Mouse (Mus musculus) CD4-positive, CD25-positive, alpha-beta regulatory T cell, adult 4 months (primary cell): ENCODE data around the gene Ncam2. TPM values are rescaled to one million over a fixed set of nuclear protein-coding genes. Genes with fewer than 3 reads are reported as not detected.
"Not testable (repeated sequence)": the region's sequence is repeated elsewhere in the genome, so short reads cannot be mapped to it uniquely, and the experiment has no call there.

Source experiments
- ATAC-seq: one replicate; pipeline ENCODE4 v1.8.0; 2017
- polyA plus RNA-seq, 2 experiments: library from polyadenylated mRNA; unstranded; fragments of 100-300 nt; shearing (Covaris generic); gene quantifications; one replicate each; pipeline ENCODE4 v1.2.1; 2017

Gene Ncam2
- polyA plus RNA-seq, 2 experiments from 2014 or later = 0.13 TPM; not detected in 1

DNA sequence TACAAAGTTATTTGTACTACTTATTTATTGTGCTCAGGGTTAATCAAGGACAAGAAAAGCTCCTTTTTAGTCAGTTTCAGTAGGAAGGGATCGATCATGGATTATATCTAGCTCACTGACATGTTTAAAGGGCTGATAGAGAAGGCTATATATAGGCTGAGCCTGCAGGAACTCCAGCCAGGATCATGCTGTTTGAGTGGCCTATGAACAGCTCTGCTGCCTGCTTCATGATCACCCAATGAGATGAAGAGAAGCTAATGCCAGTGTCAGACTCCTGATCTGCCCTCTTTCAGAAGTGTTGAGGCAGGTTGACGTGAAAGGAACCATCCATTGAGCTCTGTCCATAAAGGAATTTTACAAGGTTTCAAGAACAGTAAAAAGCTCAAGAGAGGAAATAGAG lies 103.3 kb downstream of the Ncam2 start:
- no peak for ATAC-seq

DNA sequence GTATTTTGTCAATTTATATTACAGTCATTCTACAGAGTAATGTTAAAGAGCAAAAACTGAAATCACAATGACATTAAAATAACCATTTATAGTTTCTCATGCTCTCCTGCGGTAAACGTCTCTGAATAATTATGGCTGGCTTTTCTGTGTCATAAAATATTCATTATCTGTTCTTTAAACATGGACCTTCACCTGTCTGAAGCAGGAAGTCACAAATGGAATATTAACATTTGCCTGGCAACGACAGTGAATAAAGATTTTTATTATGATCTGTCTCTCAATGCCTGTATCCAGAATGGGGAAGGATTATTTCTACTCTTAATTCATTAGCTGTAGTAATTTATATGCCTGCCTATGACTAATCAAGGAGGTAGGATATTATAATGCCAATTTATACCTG lies 108.7 kb downstream of the Ncam2 start:
- ATAC-seq = no peak

DNA sequence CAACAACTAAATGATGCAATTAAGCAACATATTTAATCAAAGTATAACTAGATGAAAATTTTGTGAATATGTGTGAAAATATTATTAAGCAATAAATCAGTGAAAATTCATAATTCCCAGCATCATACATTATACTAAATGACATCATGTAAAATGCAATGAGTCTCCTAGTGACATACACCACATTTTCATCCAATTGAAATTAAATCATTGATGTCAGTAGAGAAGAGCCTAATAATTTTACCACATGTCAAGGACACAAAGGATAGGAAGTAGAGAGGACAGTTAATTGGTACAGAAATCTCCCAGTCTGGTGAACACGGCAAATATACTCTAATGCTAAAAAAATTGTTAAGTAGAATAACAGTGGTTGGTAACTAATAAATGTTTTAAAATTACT lies 118.5 kb downstream of the Ncam2 start:
- ATAC-seq = no peak

DNA sequence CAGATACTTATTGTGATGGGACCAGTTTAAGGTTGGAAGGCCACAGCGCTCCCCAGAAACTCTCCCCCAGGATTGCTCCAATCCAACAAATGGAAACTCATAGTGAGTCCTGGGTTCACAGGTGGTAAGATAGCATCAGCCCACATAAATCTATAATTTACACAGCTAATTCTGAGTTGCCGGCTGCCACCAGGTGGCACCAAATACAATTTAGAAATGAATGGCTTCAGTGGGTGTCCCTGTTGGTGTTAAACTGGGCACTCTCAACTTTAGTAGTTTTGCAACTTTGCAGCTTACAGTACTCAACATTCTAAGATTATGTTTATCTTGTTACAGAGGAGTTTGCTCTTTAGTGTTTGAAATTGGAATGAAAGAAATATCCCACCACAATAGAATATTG lies 130.0 kb downstream of the Ncam2 start:
- no peak for ATAC-seq

DNA sequence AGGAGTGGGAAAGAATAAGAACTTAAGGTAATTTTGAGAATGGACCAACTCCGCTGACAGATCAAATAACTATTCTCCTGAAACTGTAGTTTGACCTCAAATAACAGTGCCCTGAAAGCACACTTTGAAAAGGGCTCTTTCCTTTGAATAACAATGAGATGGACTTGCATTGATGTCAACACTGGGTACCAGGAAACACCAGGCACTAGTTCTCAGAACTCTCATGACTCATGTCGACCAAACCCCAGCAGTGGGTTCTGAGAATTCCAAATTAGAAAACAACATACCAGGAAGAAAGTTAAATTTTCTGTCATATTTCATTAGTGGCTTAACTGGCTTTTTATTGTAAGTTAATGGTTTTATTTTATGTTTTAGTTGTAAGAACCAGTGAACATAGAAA lies 165.4 kb downstream of the Ncam2 start:
- no peak for ATAC-seq

DNA sequence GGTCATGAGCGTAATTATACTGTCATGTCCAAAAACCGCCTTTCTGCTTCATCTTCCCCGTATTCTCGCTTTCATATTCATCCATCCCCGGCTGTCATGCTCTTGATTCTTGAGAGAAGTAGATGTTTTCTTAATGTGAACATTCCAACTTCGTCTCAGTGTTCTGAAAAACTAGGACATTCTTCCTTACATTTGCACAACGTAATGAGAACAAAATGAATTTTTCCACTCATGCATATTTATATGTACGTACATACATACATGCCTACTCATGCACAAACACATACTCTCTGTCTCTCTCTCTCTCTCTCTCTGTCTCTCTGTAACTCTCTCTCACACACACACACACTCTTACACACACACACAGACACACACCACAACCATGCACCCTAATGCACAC lies 173.7 kb downstream of the Ncam2 start:
- ATAC-seq = no peak

DNA sequence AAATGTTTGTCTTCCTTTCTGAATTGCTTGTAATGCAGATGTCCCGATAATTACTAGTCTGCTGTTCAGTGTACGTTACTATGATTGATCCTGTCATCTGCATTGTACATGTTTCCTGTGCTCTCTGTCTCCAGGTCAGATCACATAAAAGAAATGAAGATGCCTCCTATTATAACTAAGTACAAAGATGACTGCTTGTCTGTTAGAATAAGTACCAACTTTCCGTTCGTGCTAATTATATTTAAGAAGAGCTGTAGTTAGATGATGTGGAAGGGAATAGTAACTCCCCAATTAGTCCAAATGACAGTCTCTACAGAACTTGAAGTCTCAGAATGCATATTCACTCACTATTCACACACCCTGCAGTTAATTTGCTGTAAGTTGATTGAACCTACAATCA lies 179.9 kb downstream of the Ncam2 start:
- ATAC-seq = no peak

DNA sequence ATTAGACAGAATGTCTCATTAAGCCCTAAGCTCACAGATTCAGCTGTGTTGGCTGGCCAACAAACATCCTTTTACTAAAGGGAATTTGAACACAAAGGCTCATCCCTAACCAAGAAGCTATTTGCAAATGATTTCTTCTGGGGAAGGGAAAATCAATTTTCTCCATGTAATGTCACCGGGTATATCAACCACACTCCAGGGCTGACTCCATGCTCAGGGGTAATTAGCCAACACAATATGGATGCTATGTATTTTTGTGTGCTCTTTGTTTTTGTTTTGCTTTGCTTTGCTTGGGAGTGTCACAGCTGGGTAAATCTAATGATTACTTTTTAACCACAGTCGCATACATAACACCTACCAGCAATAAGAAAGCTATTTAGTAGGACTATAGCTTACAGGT lies 188.1 kb downstream of the Ncam2 start:
- ATAC-seq = no peak

DNA sequence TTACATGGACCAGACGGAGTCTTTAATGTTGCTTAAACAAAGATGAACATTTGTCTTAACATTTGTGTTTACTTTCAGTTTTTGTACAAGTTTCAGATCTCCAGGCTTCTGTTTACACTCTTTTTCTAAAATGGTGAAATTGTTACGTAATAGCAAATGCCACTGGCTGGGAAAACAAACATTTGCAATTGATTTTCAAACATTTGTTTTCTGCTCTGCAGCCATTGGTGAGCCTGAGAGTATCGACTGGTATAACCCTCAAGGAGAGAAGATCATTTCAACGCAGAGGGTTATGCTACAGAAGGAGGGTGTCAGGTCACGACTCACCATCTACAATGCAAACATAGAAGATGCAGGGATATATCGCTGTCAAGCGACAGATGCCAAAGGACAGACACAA lies 234.1 kb downstream of the Ncam2 start:
- no peak for ATAC-seq

DNA sequence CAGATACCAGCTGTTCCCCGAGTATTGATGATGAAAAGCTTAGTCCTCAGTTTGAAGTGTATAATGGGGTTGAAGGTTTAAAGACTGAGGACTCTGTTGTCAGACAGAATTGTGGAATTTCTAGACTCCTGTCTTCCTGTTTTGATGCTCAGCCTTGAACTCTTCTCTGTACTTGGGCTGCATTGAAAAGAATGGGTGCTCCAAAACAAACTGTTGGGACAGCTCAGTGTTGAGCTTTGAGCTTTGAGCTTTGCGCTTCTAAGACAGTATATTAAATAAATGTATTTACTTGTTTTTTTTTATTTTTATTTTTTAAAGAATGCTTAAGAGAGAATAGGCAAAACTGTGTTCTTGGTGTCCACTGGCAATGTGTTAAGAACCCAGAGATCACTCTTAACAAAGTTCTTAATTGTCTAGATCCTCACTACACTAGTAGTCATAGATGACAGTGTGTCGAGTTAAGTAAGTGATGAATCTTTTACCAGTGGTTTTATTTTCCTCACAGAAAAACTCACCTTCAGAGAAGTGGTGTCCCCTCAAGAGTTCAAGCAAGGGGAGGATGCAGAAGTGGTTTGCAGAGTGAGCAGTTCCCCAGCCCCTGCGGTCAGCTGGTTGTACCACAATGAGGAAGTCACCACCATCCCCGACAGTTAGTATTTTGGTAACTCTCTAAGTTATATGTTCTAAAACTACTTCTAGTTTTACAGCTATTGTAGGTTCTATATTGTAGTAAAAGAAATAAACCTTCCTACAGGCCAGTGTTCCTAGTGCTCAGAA lies 236.8 kb downstream of the Ncam2 start:
- ATAC-seq = no peak

DNA sequence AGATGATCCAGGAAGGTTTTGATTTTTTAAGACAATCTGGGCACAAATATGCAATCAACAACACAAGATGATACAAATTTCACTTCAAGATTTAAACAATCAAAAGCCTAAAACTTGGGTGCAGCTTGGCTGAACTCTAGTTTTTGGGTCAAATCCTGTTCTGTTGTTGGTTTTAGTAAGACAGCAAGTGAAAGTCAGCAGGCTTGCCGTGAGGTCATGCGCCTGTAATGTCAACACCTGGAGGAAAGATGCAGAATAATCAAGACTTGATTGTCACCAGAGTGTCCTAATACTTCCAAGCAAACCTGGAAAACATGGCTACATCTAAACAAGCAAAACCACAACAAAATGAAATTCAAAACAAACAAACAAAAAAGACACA lies 237.4 kb downstream of the Ncam2 start:
- ATAC-seq = no peak

DNA sequence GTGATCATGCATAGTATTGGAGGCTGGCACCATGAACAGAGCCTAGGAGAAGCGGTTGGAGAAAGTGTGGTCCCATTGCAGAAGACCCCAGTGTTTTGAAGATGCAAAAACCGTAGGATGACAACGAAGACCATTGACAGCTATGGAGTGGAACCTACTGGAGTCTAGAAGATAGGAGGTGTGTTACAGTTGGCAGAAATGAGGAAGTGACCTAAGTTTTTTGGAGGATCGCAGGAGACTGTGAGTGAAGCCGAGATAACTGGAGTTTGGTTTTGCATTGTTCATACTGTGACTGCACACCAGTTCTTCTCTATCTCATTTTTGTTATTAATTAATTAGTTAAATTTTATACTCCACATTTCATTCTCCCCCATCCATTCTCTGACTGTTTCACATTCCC lies 250.4 kb downstream of the Ncam2 start:
- no peak for ATAC-seq

DNA sequence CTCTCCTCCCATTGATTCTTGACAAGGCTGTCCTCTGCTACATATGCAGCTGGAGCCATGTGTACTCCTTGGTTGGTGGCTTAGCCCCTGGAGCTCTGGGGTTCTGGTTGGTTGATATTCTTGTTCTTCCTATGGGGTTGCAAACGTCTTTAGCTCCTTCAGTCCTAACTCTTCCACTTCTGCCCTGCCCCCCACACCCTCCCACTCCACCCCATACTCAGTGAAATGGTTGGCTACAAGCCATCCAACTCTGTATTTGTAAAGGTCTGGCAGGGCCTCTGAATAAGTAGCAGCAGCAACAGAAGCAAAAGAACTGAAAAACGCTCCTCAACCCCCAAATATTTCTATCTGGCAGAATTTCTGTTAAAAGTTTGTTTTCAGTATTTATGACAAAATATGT lies 252.5 kb downstream of the Ncam2 start:
- ATAC-seq = no peak

DNA sequence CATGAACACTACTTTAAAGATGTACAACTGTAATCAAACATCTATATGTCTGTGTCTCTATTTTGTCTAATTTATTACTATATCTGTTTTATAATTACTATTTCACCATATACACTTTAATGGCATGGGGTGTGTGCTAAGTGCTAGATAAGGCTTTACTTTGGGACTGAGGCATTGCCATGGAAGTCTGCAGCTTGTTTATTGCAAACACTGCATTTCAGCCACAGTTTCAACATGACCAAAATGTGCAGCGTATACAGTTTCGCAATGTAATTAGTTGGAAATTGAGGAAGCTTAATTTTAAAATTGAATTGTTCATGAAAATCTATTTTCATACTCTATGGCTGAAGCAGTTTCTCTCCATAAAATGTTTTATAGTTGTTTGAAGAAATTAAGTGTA lies 254.0 kb downstream of the Ncam2 start:
- ATAC-seq = no peak

DNA sequence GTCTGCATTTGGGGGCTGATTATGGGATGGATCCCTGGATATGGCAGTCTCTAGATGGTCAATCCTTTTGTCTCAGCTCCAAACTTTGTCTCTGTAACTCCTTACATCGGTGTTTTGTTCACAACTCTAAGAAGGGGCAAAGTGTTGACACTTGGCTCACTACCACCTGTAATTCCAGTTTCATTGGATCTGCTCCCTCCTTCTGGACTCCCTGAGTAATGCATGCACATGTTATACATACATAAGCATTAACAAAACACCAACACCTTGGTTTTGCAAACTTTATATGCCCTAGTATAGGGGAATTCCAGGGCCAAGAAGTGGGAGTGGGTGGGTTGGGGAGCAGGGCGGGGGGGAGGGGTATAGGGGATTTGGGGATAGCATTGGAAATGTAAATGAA lies 262.2 kb downstream of the Ncam2 start:
- ATAC-seq = not testable (repeated sequence)

DNA sequence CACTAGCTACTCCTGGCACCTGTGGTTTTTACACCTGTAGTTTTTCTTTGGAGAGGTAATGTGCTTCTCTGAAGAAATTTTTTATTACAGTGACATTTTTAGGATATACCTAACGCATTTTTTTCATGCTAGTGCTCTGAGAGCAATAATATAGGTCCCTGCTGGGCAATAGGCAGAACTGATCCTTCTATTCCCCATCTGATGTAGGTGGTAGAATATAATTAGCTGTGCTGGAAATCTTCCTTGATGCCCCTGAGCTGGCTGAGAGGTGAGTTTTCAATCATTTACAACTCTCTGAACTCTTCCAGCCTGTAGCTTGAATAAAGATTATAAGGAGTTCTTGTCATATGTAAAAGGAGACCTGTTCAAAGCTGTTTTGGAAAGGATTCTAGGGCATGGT lies 272.4 kb downstream of the Ncam2 start:
- ATAC-seq = no peak

DNA sequence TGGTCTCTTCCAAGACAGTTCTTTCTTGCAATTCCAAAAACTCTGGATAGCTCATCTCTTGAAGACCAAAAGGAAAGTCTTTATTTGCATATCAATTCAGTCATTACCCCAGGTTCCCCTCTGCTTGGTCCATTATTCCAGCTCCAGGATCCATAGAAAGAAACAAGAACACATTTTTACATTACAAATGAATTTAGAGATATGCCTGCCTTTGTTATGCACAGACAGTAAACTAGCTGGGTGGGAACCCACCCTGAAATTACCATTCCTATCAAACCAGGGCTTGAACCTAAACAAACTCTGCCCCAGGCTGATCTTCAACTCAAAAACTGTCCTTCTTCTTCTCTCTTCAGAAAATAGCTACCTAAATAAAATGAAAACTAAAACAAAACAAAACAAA lies 280.6 kb downstream of the Ncam2 start:
- no peak for ATAC-seq

DNA sequence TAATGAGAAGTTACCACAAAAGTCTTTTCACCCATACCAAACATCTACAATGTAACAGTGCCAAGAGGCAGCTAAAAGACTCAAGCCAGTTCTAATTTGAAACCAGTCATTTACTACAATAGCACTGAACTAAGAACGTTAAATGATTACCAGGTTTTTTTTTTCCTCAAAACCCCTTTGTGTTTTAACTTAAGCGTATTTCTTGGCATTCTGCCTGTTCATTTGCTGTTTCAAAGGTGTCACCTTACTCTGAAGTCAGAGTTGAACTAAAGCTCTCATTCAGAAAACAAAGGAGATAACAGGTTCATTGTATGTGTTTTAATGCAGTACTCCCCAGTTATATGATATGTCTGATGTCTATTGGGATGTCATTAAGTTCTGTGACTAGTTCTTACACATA lies 295.6 kb downstream of the Ncam2 start:
- ATAC-seq = no peak

DNA sequence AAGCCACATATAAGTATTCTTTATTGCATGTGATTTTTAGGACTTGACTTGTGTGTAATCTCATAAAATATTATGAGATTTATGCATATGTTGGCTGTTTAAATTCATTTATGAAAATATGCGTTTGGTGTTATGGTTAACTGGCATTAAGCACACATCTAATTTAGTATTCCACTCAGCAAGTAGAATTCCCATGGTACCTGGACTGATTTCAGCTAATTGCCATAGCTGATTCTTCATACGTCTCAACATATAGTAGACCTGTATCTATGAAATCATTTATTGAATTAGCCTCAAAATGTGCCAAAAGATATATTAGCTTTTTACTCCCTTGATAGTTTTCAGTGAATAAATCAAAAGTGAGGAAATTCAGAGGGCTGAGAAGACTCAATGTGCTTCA lies 302.1 kb downstream of the Ncam2 start:
- no peak for ATAC-seq

DNA sequence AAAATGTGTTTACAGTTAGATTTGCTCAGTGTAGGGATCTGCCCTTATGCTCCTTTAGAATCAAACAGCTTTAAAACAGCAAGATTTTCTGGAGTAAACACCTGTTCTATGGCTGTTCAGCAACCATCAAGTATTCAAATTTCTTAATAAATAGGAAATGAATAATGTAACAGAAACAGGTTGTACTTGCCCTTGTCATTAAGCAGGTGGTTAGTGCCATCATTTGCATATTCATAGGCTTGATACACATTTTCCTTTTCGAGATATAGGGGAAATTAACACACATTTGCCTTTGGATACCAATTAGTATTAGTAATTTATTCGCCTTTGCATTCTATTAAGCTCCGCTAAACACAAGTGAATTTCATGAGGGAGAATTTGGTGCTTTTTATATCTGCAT lies 335.7 kb downstream of the Ncam2 start:
- no peak for ATAC-seq

DNA sequence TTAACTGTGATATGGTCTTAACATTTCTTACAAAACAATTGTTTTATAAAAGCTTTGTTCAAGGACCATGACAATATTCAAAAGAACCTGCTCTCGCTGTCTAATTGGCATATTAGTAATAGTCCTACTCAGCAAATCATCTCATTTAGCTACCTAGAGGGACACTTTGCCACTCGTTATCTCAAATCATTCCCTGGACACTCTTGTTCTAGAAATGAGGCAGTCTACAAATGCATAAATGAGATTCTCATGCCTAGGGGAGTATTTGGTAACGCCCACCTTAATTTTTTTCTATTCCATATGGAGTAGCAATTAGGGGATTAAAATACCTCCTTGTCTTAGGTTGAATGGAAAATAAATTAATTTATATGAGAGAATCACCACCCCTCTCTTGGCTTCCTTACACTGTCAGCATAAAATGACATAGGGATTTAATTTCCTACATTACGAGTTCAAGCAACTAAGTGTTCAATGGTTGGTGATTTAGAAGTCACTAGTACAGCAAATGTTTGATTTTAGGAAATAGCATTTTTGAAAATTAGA lies 387.1 kb downstream of the Ncam2 start:
- no peak for ATAC-seq

DNA sequence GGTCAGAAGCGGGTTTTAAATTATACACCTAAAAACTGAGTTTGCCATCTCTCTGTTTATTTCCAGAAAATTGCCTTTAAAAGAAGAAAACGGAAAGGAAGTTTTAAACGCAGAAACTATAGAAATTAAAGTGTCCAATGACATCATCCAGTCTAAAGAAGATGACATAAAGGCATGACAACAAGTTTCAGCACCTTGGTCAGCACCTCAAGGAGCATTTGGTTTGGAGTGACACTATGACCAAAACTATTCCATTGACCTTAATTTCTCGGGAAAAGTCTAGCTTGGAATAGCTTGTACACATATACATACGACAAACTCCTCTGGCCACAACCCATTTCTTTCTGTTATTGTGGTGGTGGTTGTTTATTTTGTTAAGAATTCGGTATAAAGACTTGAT lies 422.8 kb downstream of the Ncam2 start:
- no peak for ATAC-seq

DNA sequence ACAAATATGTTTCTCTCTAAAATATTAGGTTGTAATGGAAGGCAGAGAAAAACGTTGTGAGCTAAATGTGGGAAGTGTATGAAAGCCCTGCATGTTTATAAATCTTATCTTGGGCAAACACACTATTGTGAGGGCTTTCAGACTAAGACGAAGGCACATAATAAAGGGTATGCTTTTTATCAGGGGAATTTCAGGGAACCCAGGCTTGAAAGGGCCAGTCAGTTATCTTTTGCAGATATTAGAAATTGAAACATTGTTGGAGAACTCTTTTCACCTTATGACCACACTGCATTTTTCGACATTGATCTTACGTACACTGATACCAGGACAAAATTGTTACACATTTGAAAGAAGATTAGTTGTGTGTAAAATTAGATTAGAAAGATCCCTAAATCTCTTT lies 423.3 kb downstream of the Ncam2 start:
- ATAC-seq = no peak

DNA sequence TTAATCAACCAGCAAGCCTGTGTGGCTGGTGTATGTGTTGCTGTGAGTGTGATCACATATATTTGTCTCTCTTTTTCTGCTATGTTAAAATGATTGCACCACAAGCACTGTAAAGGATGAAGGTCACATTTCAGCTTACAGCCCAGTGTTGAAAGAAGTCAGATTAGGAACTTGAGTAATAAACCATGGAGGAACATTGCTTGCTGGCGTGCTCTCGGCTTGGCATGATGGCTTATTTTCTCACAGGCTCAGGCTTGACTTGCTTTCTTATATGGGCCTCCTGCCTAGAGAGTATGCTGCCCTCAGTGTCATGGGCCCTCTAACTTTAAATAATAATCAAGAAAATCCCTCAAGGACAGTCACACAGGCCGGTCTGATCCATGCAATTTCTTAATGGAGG lies 449.8 kb downstream of the Ncam2 start:
- ATAC-seq = no peak

DNA sequence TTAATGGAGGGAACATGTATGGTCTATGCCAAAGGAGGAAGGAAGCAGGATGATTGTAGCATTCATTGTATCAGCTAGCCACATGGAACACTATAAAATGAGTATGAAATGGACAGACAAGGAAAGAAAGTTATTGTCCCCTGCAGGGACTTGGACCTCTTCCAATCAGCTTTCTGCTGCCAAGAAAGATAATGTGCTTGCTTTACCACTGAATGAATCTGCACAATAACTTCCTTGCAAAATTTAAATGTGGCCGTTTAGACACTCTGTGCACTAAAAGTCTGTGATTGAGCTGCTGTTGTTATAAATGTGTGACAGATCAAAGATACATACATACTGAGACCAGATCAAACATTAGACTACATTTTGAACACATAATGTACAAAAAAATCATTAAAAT lies 451.1 kb downstream of the Ncam2 start:
- no peak for ATAC-seq
